Mouse (Mus musculus): Measurements from ENCODE around the gene Cand1. TPM values are rescaled to one million over a fixed set of nuclear protein-coding genes. Genes with fewer than 3 reads are reported as not detected.

The Cand1 gene
- total RNA-seq, 2 experiments from 2014 or later: 142 to 146 TPM

Other genes starting within 250 kb of the Cand1 start
- gene Grip1, start 213.8 kb upstream of the Cand1 start, total RNA-seq (2021): 10 to 100 TPM; 23.3 to 25.4 TPM